Mouse (Mus musculus): Measurements from ENCODE around the gene Gas2l3. TPM values are rescaled to one million over a fixed set of nuclear protein-coding genes. Genes with fewer than 3 reads are reported as not detected.
A peak's percentile ranks its signal among the peaks of the same experiment; 100 is the strongest.

Gas2l3 gene
- 4.5 and 8.0 TPM in 2 replicates for total RNA-seq (2021)
- long read RNA-seq, partial matches to known transcripts, result 2 of 3 reads
- long read RNA-seq, other reads (novel, unspliced or antisense), result 1 of 3 reads

DNA sequence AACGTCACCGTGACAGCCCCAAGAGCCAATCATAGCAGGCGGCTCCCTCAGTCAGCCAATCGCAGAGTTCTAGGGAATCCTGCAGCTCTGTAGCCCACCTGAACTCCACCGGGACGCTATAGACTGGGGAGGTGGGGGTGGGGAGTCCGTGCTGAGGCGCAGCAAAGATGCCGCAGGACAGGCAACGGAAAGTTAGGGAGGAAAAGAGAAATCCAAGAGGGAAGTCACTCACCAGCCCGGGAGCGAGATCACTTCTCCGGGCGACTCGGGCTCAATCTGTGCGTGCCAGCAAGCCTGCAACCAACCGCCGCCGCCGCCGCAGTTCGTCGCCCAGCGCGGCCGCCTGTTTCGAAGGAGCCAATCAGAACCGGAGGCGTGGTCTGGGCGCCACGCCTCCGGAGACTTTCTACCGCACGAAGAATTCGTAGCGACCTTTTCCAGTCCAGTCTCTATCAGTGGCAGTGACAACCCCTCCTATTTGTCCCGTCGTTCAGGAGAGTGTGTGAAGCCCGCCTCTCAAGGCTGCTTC, at the start of gene Gas2l3:
Gene Gas2l3 (minus strand): TSS at position 345 of the 529 bp plus-strand sequence.
- peak; percentile 87 for DNase-seq

DNA sequence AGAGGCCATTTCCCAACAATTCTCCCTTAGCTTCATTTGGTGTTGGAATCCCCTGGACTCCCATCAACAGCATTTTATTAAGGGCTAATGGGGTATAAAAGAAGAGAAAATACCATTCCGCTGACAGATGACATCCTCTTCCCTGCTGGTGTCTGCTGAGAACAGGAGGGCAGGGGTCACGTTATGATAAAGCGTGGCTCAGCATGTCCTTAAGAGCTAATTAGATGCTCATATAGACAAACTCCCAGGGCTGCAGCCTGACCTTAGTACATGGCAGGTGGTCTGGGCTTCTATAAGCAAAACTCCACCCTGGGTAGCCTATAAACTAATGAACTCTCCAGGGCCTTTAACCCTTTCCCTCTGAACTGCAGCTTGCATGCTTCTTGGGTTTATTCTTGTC, 47.6 kb upstream of the Gas2l3 start:
- DNase-seq, result no peak

DNA sequence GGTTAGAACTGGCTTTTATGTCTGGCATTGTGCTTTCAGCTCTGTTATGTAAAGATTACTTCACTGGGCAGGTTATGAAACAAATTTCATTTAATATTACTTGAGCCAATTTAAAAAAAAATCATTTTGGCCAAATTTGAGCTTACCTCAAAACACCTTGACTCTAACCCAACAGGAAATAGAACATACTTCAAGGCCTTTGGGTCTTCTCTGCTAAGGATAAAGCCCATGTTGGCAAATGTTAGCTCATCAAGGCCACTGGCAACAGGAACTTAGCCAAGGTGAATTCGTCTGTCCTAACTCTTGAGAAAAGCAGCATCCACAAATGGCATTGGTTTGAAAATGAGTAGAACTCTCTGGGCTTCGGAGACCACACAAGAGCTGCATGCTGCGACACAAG, 46.5 kb upstream of the Gas2l3 start:
- no peak for DNase-seq

DNA sequence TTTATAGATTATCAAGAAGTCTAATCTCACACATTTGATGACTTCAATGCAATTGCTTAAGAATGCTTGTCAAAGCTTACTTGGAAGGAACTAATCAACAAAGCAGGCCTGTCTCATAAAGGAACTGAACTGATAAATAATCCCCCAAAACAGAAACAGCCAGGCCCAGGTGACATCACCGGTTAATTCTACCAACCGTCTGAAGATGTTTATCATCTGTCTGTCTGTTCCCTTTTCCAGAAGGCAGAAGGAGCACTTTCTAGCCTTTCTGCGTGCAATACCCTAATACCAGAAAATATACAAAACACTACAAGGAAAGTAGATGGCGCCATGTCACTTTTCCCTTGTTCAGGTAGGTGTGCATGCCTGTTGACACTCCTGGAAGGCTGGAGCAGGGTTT, 45.7 kb upstream of the Gas2l3 start:
- DNase-seq, result no peak

DNA sequence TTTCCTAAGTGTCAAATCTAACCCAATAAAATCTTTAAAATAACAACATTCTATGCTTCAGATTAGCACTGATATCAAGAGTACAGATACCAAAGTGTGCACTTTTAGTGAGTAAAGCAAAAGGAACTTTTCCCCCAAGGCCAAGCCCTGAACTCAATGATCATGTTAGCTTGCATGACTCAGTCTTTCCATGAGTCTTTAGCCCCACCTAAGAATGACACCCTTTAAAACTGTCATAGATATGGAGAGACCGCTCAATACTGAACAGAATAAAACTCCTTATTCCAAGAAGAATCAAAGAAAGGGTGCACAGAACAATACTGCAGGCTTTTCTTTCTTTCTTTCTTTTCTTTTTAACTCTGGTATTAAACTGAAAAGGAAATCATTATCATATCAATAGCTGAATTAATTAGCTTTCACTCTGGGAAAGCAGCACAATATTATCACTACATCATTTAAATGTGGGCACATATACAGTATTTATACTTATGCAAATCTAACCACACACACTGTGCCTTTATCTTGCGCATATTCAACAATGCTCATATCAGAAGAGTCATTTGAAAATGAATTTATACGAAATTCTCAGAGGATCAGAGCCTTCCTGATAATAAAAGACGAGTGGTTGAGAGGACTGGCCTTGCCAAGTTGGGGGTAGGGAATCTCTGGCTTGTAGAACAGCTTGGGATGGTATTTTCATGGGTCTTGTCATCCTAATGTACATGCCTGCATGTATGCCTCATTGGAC, 43.4 kb upstream of the Gas2l3 start:
- DNase-seq, result no peak

DNA sequence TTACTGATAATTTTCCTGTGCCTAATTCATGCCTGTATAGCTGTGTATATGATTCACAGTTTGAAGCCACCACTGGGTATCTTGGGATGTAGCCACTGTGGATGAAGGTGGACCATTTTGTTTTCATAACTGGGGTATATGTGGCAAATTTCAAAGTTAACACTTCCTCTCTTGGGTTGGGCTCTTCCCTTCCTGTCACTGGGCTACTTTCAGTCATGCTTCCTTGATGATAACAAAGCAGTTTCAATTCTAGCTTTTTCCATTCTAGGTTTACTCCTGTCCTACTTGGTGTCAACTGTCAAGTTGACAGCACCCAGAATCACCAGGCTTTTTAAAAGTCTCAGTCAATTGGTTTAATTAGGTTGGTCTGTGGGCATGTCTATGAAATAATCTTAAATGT, 41.1 kb upstream of the Gas2l3 start:
- DNase-seq, result no peak

DNA sequence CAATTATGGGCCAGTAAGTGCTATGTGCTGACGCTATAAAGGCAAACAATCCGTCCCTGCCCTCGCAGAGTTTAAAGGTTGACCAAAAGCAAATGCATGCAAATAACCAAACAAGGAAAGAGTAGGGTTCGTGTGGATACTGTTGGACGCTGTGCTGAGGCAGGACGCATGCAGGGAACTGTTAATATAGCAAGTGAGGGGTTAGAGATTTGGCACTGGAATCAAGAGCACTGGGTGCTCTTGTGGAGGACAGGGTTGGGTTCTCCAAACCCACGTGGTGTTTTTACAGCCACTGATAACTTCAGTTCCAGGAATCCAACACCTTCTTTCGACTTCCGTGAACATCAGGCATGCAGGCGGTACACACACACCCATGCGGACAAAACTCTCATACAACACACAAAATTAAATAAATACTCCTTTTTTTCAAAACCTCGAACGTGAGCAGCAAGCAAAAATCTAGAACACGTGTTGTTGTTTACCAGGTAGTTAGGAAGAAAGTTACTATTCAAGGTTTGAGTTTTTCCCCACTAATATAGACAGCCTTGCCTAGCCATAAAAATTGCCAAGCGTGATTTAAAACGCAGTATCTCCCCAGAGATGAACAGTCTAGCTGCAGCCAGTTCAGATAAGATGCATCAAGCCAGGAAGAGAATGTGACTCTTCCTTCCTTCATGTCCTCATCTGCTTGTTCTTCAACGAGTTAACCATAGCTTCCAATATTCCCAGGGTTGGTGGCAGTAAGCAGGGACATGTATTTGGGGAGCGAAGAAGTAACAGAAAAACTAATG, 40.2 kb upstream of the Gas2l3 start:
- DNase-seq, result no peak

DNA sequence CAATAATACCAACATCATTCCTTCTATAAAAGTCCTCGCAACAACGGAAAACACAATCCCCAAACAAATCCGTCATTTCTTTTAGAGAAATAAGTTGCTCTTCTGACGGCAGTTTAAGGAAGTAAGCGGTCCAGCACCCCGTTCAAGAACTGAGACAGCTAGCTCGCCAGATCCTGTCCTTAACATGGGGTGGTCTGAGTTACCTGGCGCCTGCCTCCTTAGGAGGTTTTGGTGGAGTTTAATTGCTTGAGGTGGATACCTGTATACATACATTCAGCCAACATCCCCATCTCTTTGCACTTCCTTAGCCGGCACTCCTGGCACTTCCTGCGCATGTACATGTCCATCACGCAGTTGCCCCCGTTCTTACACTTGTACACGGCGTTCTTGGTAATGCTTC, 39.3 kb upstream of the Gas2l3 start:
- no peak for DNase-seq

DNA sequence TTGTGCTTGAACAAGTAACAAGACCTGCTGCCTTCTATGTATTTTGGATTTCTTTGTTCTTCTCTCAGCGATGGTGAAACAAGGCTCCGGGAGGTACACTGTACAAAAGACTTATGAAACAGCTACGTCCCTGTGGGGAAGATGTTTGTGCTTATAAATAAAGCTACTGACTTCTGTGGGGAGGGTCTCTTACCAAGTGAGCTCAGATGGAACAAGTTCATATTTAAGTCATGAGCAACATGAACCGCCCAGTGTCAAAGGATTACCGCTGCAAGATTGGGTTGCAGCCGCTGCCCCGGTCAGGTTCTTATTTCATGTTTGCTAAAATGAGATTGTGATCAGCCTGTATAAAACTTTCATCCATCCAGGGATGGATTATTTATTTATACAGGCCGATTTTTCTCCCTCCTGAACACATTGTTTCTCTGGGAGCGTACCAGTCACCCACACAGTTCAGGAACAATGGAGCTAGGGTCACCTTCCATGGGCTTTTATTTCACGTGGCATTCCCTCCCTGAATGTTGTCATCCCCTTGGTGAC, 38.4 kb upstream of the Gas2l3 start:
- no peak for DNase-seq

DNA sequence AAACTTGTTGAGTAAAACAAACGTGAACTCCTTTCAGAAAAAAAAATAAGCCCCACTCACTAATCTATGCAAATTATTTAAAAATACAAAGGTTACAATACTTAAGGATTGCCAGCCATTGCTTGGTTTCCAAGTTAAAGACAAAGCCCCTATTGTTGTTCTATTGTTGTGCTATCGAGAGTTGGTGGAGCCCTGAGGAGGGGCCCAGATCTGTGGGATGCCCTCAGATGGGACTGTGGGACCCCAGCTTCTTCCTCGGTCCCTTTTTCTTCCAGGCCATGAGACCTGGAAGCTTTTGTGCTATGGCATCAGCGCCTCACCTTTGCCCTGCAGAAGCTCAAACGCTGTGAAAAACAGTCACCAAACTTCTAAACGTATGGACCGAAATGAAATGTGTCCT, 37.9 kb upstream of the Gas2l3 start:
- no peak for DNase-seq

DNA sequence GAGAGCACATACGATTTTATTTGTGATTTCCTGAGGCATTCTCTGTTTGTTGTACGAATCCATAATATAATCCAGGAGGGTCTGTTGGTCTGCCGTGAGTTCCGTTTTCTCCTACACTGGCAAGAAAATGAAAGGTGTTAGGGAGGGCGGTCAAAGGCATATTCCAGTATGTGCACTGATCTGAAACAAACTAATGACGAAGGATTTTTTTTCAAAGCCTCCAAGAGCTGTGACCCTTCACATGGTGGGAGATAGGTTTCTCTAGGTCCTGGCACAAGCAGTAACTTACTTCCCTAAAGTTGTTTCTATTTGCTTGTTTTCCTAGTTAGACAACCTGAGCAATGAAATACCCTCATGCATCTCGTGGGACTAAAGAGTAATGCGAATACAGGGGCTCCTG, 35.0 kb upstream of the Gas2l3 start:
- DNase-seq, result no peak

DNA sequence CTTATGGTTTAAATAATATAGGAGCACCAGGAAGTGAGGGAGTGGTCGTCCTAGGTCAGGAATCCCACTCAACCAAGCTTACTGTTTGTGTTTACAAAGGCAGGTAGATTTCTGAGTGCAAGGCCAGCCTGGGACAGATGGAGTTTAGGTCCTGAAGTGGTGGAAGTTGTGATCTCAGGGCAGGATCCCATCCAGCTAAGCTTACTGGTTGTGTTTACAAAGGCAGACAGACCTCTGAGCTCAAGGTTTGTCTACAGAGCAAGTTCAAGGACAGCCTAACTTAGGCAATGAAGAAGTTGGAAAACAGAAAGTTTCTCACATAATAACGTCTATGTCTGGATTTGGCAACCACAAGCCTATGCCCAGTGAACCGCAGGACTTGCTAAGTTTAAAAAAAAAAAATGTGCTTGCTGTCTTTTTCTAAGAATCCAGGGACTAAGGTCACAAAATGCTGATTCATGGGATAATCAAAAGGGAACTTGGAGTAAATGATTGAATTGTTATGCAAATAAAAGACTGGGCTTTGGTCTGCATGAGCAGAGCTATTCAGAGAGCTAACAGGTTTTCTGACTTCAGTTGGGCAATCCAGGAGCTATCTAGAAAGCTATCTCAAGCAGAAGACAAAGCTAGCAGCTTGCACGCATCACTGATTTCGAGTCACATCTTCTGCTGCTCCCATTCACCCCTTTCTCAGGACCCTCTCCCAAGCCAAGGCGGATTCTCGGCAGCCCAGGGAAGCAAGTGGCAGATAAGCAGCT, 27.0 kb upstream of the Gas2l3 start:
- no peak for DNase-seq

DNA sequence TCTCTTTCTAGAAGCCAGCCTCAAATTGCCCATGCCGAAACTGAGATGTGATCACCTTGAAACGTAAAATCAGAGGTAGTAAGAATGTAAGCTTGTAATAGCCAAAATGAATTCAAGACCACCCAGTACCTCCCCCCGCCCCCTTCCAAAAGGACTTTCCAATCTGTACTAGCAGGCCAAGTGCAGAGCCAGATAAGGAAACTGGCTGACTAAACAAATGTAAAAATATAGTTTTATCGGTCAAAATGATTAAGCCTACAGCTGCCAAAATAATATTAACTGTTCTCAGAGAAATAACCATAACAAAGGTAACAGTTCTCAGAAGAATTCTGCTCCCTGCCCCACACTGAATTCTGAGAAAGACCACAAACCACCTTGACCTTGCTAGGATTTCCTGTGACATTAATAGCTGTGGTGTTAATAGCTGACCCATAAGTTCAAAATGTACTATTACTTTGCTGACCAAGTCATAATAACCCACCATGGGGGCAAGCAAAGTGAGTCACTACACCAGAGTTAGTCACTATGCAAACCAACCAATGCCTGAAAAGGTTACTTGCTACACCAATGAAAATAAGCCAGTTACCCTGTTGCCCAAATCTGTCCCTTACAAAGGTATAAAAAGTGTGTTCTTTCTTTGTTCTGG, 21.1 kb upstream of the Gas2l3 start:
- DNase-seq, result no peak

DNA sequence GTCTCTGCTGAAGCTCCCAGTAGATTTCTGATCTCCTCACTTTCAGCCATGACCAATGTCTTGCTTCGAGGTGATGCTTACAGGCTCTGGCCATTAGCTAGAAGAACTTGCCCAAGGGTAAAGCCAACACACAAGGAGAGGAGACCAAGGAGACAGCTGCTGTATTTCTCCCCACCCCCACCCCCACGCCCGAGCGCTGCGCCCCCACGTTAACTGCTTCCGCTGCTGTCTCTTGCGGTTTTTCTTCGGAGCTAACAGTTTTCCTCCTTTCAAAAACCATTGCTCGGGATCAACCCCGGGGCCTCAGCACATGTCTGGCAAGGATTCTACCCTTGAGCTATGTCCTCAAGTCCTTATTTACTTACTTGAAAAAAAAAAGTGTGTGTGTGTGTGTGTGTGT, 19.1 kb upstream of the Gas2l3 start:
- DNase-seq, result no peak

DNA sequence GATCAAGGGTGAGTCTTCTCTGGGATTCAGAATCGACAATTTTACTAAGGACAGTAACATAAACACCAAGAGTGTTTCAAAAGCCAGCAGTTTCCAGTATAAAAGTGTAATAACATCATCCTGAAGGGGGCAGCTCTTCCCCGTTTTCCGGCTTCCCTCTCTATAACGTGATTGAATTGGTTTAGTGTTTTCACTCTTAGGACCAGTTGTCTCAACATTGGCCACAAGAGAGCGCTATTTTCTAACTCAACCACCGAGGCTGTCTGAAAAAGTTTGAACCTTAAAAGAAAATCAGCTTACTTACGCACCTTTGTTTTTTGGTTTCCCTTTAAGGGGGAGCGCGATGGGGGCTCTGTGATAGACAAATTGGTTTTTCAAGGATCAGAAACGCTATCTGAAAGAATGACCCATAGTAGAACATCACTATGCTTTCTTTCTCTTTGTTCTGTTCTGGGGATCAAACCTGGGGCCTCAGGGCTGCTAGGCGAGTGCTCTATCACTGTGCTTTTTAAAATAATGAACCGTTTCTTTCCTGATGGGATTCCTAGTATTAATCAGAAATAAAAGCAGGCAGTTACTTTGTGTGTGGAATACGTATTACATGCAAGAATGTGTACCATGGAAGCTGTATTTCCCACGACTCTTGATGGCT, 18.2 kb upstream of the Gas2l3 start:
- peak; percentile 55 for DNase-seq

DNA sequence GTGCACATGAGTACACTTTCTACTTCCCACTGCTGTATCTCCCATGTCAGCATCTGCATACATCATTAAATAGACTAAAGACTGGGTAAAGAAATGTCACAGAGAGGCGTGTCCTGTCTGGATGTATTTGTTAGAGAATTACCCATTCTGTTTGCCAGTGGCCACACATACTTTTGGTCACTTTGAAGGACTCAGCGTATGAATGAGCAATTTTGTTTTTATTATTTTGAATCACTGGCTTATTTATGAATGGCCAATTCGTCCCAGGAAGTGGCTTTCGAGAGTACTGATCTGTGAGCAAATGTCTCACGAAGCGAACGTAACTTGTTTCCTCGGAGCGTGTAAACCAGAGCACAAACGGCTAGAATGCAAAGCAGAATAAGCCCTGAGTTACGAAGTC, 17.2 kb upstream of the Gas2l3 start:
- no peak for DNase-seq

DNA sequence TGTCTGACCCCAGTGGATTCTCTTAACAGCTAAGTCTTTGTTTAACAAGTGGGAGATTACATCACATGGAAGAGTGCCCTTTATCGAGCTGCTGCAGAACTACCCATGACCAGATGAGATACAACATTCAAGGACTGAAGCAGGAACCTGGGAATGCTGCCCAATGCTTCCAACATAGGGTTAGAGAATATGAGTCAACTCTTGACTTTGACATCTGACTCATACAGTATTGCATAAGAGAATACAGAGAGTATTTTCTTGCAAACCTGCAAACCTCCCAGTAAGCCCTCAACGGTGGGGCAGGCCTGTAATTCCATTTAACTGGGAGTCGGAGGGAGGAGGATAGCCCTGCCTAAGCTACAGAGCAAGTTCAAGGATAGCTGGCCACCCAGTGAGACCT, 15.0 kb upstream of the Gas2l3 start:
- peak; percentile 58 for DNase-seq

DNA sequence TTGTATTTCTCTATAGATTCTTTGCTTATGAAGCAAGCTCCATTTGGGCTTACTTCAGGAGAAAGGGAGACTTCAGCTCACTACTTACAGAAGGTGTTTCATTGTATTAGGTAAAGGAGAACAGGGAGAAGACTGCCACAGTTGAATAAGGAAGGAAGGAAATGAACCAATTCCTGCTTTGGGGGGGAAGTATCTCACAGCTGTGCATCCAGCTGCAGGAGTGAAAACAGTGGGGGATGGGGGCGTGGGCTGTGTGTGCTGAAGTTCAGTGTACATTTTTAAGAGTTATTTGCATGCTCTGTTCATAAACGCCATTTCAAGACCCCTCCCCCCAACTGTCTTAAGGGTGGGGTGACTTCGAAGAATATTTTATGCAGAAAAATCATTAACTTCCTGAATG, 10.0 kb upstream of the Gas2l3 start:
- no peak for DNase-seq

DNA sequence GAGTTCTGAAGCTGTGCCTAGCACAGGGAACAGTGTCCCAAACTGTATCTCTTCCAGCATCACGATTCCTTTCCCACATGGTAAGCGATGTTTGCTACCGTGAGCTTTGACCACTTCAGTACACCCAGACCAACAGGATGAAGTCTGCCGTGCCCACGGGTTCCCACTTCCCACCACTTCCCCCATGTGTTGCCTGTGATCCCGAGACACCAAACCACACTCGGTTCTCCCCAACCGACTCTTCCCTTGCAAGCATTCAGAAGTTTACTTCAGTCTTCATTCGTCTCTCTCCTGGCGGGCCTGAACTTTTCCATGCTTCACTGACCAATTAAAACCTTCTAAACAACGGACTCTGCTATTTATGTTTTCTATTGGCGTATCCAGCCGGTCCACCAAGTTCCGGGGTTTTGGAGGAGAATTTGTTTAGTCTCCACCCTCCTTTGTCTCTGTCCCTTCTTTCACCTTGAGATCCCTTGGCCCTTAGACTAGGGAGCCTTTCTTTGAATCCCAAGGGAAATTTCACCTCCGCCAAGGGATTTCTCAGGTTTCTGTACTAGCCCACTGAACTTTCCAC, 9.4 kb upstream of the Gas2l3 start:
- no peak for DNase-seq

DNA sequence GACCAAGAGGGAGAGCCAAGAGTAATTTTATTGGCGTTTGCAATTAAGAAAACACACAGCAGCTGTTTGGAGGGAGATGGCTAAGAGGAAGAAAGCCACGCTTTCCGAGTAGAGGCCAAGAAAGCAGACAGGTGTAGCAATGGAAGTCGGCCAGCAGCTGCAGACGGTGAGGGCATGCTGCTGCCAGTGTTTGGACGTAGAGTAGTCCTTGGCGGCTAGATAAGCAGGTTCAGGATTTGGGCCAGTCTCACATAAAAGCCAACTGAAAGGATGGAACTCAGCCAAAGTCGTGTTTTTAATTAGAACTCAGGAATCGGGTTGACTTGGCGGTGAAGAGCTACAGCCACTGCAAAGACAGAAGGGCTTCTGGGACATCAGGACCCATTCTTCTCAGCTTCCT, 6.6 kb upstream of the Gas2l3 start:
- no peak for DNase-seq

DNA sequence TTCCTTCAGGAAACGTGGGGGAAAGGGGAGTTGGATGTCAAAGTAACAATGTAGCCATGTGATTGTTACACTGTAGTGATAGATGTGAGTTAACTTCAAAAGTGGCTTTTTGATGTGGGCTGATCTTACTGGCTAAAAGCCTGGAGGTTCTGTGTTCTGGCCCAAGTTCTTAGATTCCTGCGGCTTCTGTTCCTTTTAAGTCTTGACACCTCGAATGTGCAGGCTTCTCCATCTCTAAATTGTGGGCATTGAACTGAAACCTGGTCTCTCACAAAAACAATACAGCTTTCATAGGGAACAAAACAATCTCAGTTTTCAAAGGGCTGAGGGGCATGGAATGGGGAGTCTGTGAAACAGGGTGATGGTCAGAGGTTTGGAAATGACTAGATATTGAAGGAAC, 614 bp upstream of the Gas2l3 start:
- DNase-seq, result no peak
